Mouse (Mus musculus): ENCODE results near the gene Acot3. TPM values are rescaled to one million over a fixed set of nuclear protein-coding genes. Genes with fewer than 3 reads are reported as not detected.
"Not testable (repeated sequence)": the region's sequence is repeated elsewhere in the genome, so short reads cannot be mapped to it uniquely, and the experiment has no call there.

The Acot3 gene
- polyA plus RNA-seq, 1 experiment from 2014 or later = 0.55 TPM

DNA sequence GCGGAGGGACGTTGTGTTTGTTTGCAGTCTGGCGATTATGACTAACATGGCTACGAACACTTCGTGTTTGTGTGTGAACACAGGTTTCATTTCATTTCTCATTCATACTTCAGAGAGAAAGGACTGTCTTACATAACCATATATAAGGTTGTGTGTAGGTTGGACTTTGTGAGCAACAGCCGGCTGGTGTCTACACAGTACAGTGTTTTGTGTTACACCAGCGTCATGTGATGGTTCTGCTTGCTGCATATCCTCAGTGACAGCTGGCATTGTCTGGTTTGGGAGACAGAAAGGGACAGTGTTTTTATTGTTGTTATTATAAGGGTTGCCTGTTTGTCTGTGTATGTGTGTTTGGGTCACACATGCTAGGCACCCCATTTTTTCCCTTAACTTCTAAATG is 38.2 kb upstream of the Acot3 start:
- no peaks in the 10 kb centered on the region for H3K27me3 ChIP-seq (ENCODE audit: control insufficient read depth, insufficient read depth, low read length)
- H3K4me2 ChIP-seq (replicated peaks; ENCODE audit: low read depth, low read length) = no peak overlapping the region
- no peak overlapping the region for H3K4me3 ChIP-seq (ENCODE audit: low read length)
- H3K9me3 ChIP-seq (ENCODE audit: control insufficient read depth, low read length) = no peaks in the 10 kb centered on the region
- no peak overlapping the region for H3K9ac ChIP-seq (ENCODE audit: low read depth, low read length)
- ATAC-seq (ENCODE audit: low FRiP score, low TSS enrichment) = no peak
- peaks cover 6% of the 10 kb centered on the region for H3K4me1 ChIP-seq (ENCODE audit: control insufficient read depth, insufficient read depth, low read length)
- H3K27ac ChIP-seq (ENCODE audit: low read depth, low read length) = no peak overlapping the region
- 94% methylated on average over 7 of the region's 7 CpGs for WGBS
- no peaks in the 10 kb centered on the region; the same call in 1 of the 2 replicates for H3K36me3 ChIP-seq (ENCODE audit: control insufficient read depth, insufficient read depth, low read length)

DNA sequence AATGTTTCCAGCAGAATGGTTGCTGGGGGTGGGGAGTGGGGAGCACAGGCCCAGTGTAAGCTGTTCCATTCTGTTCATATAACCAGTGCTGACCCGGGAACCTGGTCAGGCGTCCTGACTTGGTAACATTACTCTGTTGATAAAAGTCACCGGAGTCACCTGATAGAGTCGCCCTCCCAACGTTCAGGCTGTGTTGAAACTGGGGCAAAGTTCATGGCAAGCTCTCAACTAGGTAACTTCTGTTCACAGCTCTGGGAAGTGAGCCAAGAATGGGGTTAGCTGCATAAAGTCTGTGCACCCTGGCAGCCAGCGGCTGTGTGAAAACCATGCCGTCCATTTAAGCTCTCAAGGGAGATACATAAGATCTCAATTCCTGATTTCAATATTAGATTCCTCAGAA is 31.4 kb upstream of the Acot3 start:
- not testable (repeated sequence) for H3K4me3 ChIP-seq (ENCODE audit: low read length); H3K9ac ChIP-seq (ENCODE audit: low read depth, low read length); H3K4me1 ChIP-seq (ENCODE audit: control insufficient read depth, insufficient read depth, low read length); H3K27me3 ChIP-seq (ENCODE audit: control insufficient read depth, insufficient read depth, low read length); H3K4me2 ChIP-seq (replicated peaks; ENCODE audit: low read depth, low read length); H3K27ac ChIP-seq (ENCODE audit: low read depth, low read length); H3K9me3 ChIP-seq (ENCODE audit: control insufficient read depth, low read length); H3K36me3 ChIP-seq (ENCODE audit: control insufficient read depth, insufficient read depth, low read length)
- 0 out of 2 replicates have a peak, but pooled peaks have one; percentile 28 for ATAC-seq (ENCODE audit: low FRiP score, low TSS enrichment)
- WGBS = 25% methylated on average over 7 of the region's 7 CpGs

DNA sequence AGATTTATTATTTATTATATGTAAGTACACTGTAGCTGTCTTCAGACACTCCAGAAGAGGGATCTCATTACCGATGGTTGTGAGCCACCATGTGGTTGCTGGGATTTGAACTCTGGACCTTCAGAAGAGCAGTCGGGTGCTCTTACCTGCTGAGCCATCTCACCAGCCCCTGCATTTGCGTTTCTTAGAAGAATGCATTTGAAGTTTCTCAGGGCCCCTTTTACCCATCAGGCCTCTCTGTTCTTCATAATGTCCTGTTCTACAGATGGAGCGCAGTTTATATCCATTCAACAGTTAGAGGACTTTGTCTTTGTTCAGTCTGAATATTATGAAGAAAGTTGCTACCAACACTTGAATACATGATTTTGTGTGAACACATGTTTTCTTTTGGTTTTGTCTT is 29.7 kb upstream of the Acot3 start:
- H3K4me1 ChIP-seq (ENCODE audit: control insufficient read depth, insufficient read depth, low read length); H3K4me2 ChIP-seq (replicated peaks; ENCODE audit: low read depth, low read length); H3K9me3 ChIP-seq (ENCODE audit: control insufficient read depth, low read length); ATAC-seq (ENCODE audit: low FRiP score, low TSS enrichment); H3K36me3 ChIP-seq (ENCODE audit: control insufficient read depth, insufficient read depth, low read length); H3K9ac ChIP-seq (ENCODE audit: low read depth, low read length); H3K27me3 ChIP-seq (ENCODE audit: control insufficient read depth, insufficient read depth, low read length); H3K4me3 ChIP-seq (ENCODE audit: low read length); H3K27ac ChIP-seq (ENCODE audit: low read depth, low read length): not testable (repeated sequence)
- 92% methylated on average over 4 of the region's 4 CpGs for WGBS

DNA sequence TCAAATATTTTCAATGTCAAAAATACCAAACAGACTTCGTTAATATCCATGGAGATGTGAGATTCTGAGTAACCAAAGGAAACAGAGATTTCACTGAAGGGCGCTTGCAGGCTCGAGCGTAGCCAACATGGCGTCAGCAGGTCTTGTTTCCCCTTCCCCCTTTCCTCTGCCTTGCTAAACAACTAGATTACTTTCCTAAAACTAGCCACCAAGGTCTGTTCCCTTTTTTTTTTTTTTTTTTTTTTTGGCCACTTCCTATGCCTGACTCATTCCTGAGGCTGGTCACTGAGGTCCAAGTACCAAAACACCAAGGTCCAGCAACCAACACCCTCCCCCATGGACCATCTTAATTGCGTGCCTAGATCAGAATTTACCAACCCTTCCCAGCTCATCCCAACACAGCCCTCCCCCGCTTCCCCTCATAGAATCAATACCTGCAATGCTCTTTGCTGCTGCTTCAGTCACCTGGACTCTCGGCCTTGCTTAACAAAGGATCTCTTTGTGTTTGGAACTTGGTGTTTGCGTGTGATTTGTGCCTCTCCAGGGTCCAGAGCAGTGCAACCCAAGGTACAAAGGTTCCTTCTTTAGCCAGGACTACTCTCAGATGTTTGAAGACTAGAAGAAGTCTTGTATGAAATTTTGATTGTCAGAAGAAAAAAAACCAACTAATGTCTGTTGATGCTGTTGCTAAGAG is 28.7 kb upstream of the Acot3 start:
- no peaks in the 10 kb centered on the region for H3K4me1 ChIP-seq (ENCODE audit: control insufficient read depth, insufficient read depth, low read length)
- no peak overlapping the region for H3K4me3 ChIP-seq (ENCODE audit: low read length)
- H3K9me3 ChIP-seq (ENCODE audit: control insufficient read depth, low read length) = no peaks in the 10 kb centered on the region
- H3K27ac ChIP-seq (ENCODE audit: low read depth, low read length) = no peak overlapping the region
- ATAC-seq (ENCODE audit: low FRiP score, low TSS enrichment) = no peak
- H3K27me3 ChIP-seq (ENCODE audit: control insufficient read depth, insufficient read depth, low read length) = no peaks in the 10 kb centered on the region
- H3K9ac ChIP-seq (ENCODE audit: low read depth, low read length) = no peak overlapping the region
- H3K36me3 ChIP-seq (ENCODE audit: control insufficient read depth, insufficient read depth, low read length) = no peaks in the 10 kb centered on the region
- no peak overlapping the region for H3K4me2 ChIP-seq (replicated peaks; ENCODE audit: low read depth, low read length)
- WGBS = 82% methylated on average over 9 of the region's 9 CpGs

DNA sequence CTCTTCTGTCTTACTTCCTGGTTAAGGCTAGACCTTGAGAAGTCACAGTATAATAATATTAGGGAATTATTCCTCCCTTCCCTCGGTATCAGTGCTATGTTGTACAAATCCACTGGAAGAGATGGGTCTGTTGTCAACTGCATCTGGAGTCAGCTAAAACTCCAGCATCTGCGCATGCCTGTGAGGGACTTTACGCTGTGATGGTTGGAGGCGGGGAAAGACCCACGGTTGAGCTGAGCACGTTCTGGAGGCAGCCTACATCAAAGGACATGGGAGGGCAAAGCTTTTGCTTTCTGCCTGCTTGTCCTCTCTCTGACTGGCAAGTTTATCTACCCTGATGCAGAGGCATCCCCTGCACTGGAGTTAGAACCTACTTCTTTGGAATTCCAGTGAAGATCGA is 26.1 kb upstream of the Acot3 start:
- 80% methylated on average over 7 of the region's 7 CpGs for WGBS
- H3K27ac ChIP-seq (ENCODE audit: low read depth, low read length) = no peak overlapping the region
- no peaks in the 10 kb centered on the region for H3K27me3 ChIP-seq (ENCODE audit: control insufficient read depth, insufficient read depth, low read length)
- no peaks in the 10 kb centered on the region for H3K9me3 ChIP-seq (ENCODE audit: control insufficient read depth, low read length)
- H3K4me3 ChIP-seq (ENCODE audit: low read length) = no peak overlapping the region
- H3K4me1 ChIP-seq (ENCODE audit: control insufficient read depth, insufficient read depth, low read length) = no peaks in the 10 kb centered on the region
- H3K36me3 ChIP-seq (ENCODE audit: control insufficient read depth, insufficient read depth, low read length) = no peaks in the 10 kb centered on the region
- no peak overlapping the region for H3K9ac ChIP-seq (ENCODE audit: low read depth, low read length)
- ATAC-seq (ENCODE audit: low FRiP score, low TSS enrichment) = no peak
- no peak overlapping the region for H3K4me2 ChIP-seq (replicated peaks; ENCODE audit: low read depth, low read length)

DNA sequence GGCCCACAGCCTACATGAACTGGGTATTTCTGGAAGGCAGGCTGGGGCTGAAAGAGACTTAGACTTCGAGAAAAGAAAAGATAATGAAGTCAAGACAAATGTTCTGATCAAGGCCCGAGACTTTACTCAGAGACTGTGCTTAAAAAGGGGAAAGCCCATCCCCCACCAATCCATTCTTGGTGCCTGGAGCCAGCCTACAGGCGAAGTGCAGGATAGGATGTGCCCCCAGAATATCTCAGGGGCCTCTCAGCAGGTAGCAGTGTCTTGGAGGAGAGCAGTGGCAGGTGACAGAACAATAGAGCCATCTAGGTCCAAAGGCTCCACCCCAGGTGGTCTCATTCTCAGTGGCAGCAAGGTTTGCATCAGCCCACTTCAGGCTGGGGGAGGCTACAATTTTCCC is 23.6 kb upstream of the Acot3 start:
- not testable (repeated sequence) for H3K4me3 ChIP-seq (ENCODE audit: low read length); H3K9me3 ChIP-seq (ENCODE audit: control insufficient read depth, low read length); H3K4me1 ChIP-seq (ENCODE audit: control insufficient read depth, insufficient read depth, low read length); H3K27ac ChIP-seq (ENCODE audit: low read depth, low read length); ATAC-seq (ENCODE audit: low FRiP score, low TSS enrichment); H3K36me3 ChIP-seq (ENCODE audit: control insufficient read depth, insufficient read depth, low read length); H3K27me3 ChIP-seq (ENCODE audit: control insufficient read depth, insufficient read depth, low read length); H3K9ac ChIP-seq (ENCODE audit: low read depth, low read length); H3K4me2 ChIP-seq (replicated peaks; ENCODE audit: low read depth, low read length)
- WGBS = 62% methylated on average over 3 of the region's 3 CpGs

DNA sequence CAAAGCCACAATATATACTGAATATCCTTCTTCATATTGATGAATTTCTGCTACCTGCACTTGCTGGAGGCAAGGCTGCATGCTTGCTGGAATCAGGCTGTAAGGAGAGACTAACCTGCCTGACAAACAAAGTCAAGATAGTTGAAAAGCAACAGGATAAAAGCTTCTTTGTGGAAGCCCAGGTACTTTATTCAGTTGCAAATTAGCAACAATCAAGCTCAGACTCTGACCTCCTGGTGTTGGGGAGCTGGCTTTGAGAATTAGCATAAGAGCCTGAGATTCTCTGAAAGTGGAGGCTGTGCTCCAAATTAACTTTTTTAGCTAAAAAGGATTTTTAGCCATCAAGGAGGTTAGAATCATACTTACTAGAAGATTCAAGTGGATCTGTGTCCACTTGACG is 22.9 kb upstream of the Acot3 start:
- WGBS = 95% methylated on average over 1 of the region's 1 CpGs
- not testable (repeated sequence) for H3K4me2 ChIP-seq (replicated peaks; ENCODE audit: low read depth, low read length); H3K36me3 ChIP-seq (ENCODE audit: control insufficient read depth, insufficient read depth, low read length); H3K9me3 ChIP-seq (ENCODE audit: control insufficient read depth, low read length); H3K9ac ChIP-seq (ENCODE audit: low read depth, low read length); ATAC-seq (ENCODE audit: low FRiP score, low TSS enrichment); H3K27me3 ChIP-seq (ENCODE audit: control insufficient read depth, insufficient read depth, low read length); H3K4me3 ChIP-seq (ENCODE audit: low read length); H3K4me1 ChIP-seq (ENCODE audit: control insufficient read depth, insufficient read depth, low read length); H3K27ac ChIP-seq (ENCODE audit: low read depth, low read length)

DNA sequence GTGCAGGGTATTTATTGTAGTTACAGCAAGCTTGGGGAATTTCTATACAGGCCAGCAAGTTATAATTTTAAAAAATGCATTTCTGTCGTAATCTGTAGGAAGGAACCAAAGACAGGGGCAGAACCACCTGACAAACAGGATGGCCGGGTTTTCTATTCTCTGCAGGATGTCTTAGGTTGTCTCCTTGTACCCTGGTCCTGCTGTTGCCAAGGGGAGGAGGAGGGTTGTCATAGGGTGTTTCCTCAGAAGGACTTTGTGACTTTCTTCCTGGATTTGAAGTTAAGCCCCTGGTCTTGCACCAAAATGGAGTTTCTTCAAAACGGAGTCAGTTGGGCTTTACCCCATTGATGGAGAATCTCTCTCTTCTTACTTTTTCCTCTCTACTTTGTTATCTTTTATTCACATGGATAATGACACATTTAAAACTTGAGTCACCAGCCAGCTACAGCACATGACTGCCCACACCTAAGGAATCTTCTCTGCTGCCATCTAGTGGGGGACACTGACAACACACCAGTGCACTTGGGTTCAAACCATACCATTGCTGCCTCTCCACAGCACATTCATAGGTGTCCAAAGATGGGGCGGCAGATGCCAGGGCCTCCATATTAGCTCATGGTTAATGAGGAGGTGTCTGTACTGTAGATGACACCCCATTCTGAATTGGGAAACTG is 21.1 kb upstream of the Acot3 start:
- Histone ChIP-seq H3K9me3 (ENCODE audit: control insufficient read depth, low read length) (no peaks in the 10 kb centered on the region), H3K4me2 (replicated peaks; ENCODE audit: low read depth, low read length) (no peak overlapping the region), H3K27me3 (ENCODE audit: control insufficient read depth, insufficient read depth, low read length) (no peaks in the 10 kb centered on the region), H3K36me3 (ENCODE audit: control insufficient read depth, insufficient read depth, low read length) (no peaks in the 10 kb centered on the region), H3K27ac (ENCODE audit: low read depth, low read length) (no peak overlapping the region), H3K9ac (ENCODE audit: low read depth, low read length) (no peak overlapping the region), H3K4me3 (ENCODE audit: low read length) (no peak overlapping the region), H3K4me1 (ENCODE audit: control insufficient read depth, insufficient read depth, low read length) (no peaks in the 10 kb centered on the region)
- peak; percentile 77; the same call in 1 of the 2 replicates for ATAC-seq (ENCODE audit: low FRiP score, low TSS enrichment)
- 73% methylated on average over 4 of the region's 4 CpGs for WGBS

DNA sequence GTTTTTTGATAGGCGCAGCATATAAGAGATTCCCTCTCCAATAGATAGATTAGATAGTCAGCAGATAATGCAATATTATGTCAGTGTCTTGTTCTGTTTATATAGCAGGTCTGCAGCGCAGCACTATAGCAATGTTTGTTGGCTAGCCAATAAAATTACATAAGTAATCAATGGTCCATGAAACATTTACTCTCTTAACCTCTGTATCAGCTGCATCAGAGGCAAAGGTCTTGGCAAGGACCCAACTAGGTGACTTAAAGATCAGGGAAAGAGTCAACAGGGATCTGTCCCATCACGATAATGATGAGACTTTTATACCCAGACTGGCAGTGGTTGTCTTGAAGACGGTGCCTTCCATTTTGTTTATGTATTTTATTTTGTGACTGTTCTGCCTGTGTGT is 19.1 kb upstream of the Acot3 start:
- no peak overlapping the region for H3K4me2 ChIP-seq (replicated peaks; ENCODE audit: low read depth, low read length)
- no peak for ATAC-seq (ENCODE audit: low FRiP score, low TSS enrichment)
- 82% methylated on average over 4 of the region's 4 CpGs for WGBS
- no peak overlapping the region for H3K9ac ChIP-seq (ENCODE audit: low read depth, low read length)
- no peaks in the 10 kb centered on the region for H3K36me3 ChIP-seq (ENCODE audit: control insufficient read depth, insufficient read depth, low read length)
- H3K4me3 ChIP-seq (ENCODE audit: low read length) = no peak overlapping the region
- H3K27me3 ChIP-seq (ENCODE audit: control insufficient read depth, insufficient read depth, low read length) = no peaks in the 10 kb centered on the region
- H3K27ac ChIP-seq (ENCODE audit: low read depth, low read length) = no peak overlapping the region
- no peaks in the 10 kb centered on the region for H3K9me3 ChIP-seq (ENCODE audit: control insufficient read depth, low read length)
- H3K4me1 ChIP-seq (ENCODE audit: control insufficient read depth, insufficient read depth, low read length) = no peaks in the 10 kb centered on the region

All from kidney, embryonic 14.5 days (tissue).